Mouse (Mus musculus) A20 (cell line): ENCODE measurements around the gene Selenoo.

Experiments
- DNase-seq: peaks from one replicate; pipeline ENCODE4 v3.0.0-alpha.2; 2011; ENCODE audit warnings: low read depth, low spot score

Selenoo gene

GRCm38 (mm10) chr15:89126622-89127021 lies 37.7 kb downstream of the Selenoo start:
- DNase-seq = no peak

- peak; percentile 35 for DNase-seq
Measured at GRCm38 (mm10) chr15:89127364-89127940, 38.6 kb downstream of the Selenoo start.

GRCm38 (mm10) chr15:89128382-89129350 lies 39.8 kb downstream of the Selenoo start, which contains the start of gene Hdac10:
Hdac10 (minus strand) TSS chr15:89128700.
- peak; percentile 93 for DNase-seq

- DNase-seq = no peak
Measured at GRCm38 (mm10) chr15:89130245-89130644, 41.4 kb downstream of the Selenoo start.

- DNase-seq = peak; percentile 88
Measured at GRCm38 (mm10) chr15:89131316-89131715, 42.4 kb downstream of the Selenoo start.

- DNase-seq = no peak
Measured at GRCm38 (mm10) chr15:89136461-89137155, 47.7 kb downstream of the Selenoo start.

GRCm38 (mm10) chr15:89137378-89138045 lies 48.6 kb downstream of the Selenoo start:
- DNase-seq = no peak

GRCm38 (mm10) chr15:89138046-89138405 lies 49.1 kb downstream of the Selenoo start:
- no peak for DNase-seq

- DNase-seq = no peak
Measured at GRCm38 (mm10) chr15:89138531-89138930, 49.6 kb downstream of the Selenoo start.

GRCm38 (mm10) chr15:89140048-89140658 lies 51.3 kb downstream of the Selenoo start:
- DNase-seq = no peak

GRCm38 (mm10) chr15:89140659-89141252 lies 51.9 kb downstream of the Selenoo start, which contains the start of gene Mapk12:
Mapk12 (minus strand) TSS chr15:89140703.
- no peak for DNase-seq

- DNase-seq = no peak
Measured at GRCm38 (mm10) chr15:89141443-89141842, 52.6 kb downstream of the Selenoo start.

GRCm38 (mm10) chr15:89141905-89142304 lies 53.0 kb downstream of the Selenoo start:
- DNase-seq = no peak

GRCm38 (mm10) chr15:89143134-89143533 lies 54.2 kb downstream of the Selenoo start:
- no peak for DNase-seq

GRCm38 (mm10) chr15:89144965-89145364 lies 56.1 kb downstream of the Selenoo start:
- peak; percentile 29 for DNase-seq

- DNase-seq = no peak
Measured at GRCm38 (mm10) chr15:89145813-89146350, 57.0 kb downstream of the Selenoo start.

GRCm38 (mm10) chr15:89146537-89146936 lies 57.7 kb downstream of the Selenoo start:
- DNase-seq = peak; percentile 72

GRCm38 (mm10) chr15:89147024-89147423 lies 58.1 kb downstream of the Selenoo start:
- peak; percentile 62 for DNase-seq

- peak; percentile 36 for DNase-seq
Measured at GRCm38 (mm10) chr15:89147456-89147855, 58.6 kb downstream of the Selenoo start.

- peak; percentile 20 for DNase-seq
Measured at GRCm38 (mm10) chr15:89147895-89148294, 59.0 kb downstream of the Selenoo start.
